Mouse (Mus musculus) gastrocnemius, adult 2 months (tissue): ENCODE results near the gene Ryr1. TPM values are rescaled to one million over a fixed set of nuclear protein-coding genes. Genes with fewer than 3 reads are reported as not detected.

ENCODE experiments used
- DNase-seq: peaks from one replicate; pipeline ENCODE4 v3.0.0; 2022
- H3K27ac ChIP-seq: fragments of 200-600 bp; 2 replicates; pipeline ENCODE4 v1.8.1; 2022; ENCODE audit warnings: mild to moderate bottlenecking
- H3K4me3 ChIP-seq: fragments of 200-600 bp; 2 replicates; pipeline ENCODE4 v1.8.1; 2022; ENCODE audit warnings: mild to moderate bottlenecking, moderate library complexity
- CTCF ChIP-seq: fragments of 200-600 bp; IDR thresholded peaks from 2 replicates; pipeline ENCODE4 v1.8.1; 2022; ENCODE audit warnings: antibody characterized with exemption, mild to moderate bottlenecking, moderate library complexity
- intact Hi-C: fragments of 180-260 bp; cut with DNase I; formaldehyde crosslinking; loops from one replicate; pipeline ENCODE4 v1.15.1; 2025
- total RNA-seq, 2 experiments: library from RNA; stranded (reverse); gene quantifications; 2 replicates each; pipeline ENCODE4 v1.2.3; 2021

Ryr1 gene
- total RNA-seq, 2 experiments from 2014 or later, result 1,499 to 2,077 TPM

GRCm38 (mm10) chr7:29134693-29135386, 9.9 kb upstream of the Ryr1 start, which contains the start of gene Rasgrp4:
Gene Rasgrp4, plus strand, starts transcription at chr7:29134851.
- no peak for DNase-seq
- H3K27ac ChIP-seq, result peak within 1 kb of the TSS; percentile 56; the same call in 1 of the 2 replicates
- peak within 1 kb of the TSS; percentile 55 for H3K4me3 ChIP-seq
- intact Hi-C loops, result no loop called here
- TF ChIP-seq CTCF, result no peak

GRCm38 (mm10) chr7:29134230-29134629, 9.3 kb upstream of the Ryr1 start:
- Histone ChIP-seq H3K4me3 (no peak overlapping the region), H3K27ac (no peak overlapping the region)
- TF ChIP-seq CTCF, result no peak
- intact Hi-C loops, result no loop called here
- DNase-seq, result no peak

GRCm38 (mm10) chr7:29128725-29129124, 3.7 kb upstream of the Ryr1 start:
- intact Hi-C loops, result no loop called here
- H3K4me3 ChIP-seq, result no peak overlapping the region
- no peak overlapping the region for H3K27ac ChIP-seq
- no peak for DNase-seq
- TF ChIP-seq CTCF, result peak; percentile 64

- Histone ChIP-seq H3K27ac (peak overlapping the region; percentile 97), H3K4me3 (peak overlapping the region; percentile 87; the same call in 1 of the 2 replicates)
- DNase-seq, result peak; percentile 81
- peak; percentile 84 for TF ChIP-seq CTCF
- intact Hi-C loops, result no loop called here
These were observed 1.4 kb upstream of the Ryr1 start for GRCm38 (mm10) chr7:29126173-29126915.

- intact Hi-C loops, result loop anchor here (2.0 kb wide), 1 partner anchor 55 kb away; no protein-coding TSS in a partner anchor
- DNase-seq, result peak; percentile 93
- peak overlapping the region; percentile 87 for H3K4me3 ChIP-seq
- no peak for TF ChIP-seq CTCF
- peak overlapping the region; percentile 97 for H3K27ac ChIP-seq
These were observed 1.2 kb downstream of the Ryr1 start for GRCm38 (mm10) chr7:29123531-29124358.

GRCm38 (mm10) chr7:29122821-29123220, 2.2 kb downstream of the Ryr1 start:
- intact Hi-C loops, result no loop called here
- DNase-seq, result no peak
- H3K27ac ChIP-seq, result peak overlapping the region; percentile 97
- TF ChIP-seq CTCF, result no peak
- H3K4me3 ChIP-seq, result peak overlapping the region; percentile 72

- TF ChIP-seq CTCF, result no peak
- peak overlapping the region; percentile 97 for H3K27ac ChIP-seq
These were observed 5.5 kb downstream of the Ryr1 start for GRCm38 (mm10) chr7:29119526-29119925.

GRCm38 (mm10) chr7:29118142-29118851, 6.7 kb downstream of the Ryr1 start:
- peak overlapping the region; percentile 72 for H3K4me3 ChIP-seq
- intact Hi-C loops, result no loop called here
- DNase-seq, result peak; percentile 42
- peak overlapping the region; percentile 97 for H3K27ac ChIP-seq
- TF ChIP-seq CTCF, result no peak

More at GRCm38 (mm10) chr7:29119526-29119925, 5.5 kb downstream of the Ryr1 start:
- intact Hi-C loops, result no loop called here
- peak overlapping the region; percentile 72 for H3K4me3 ChIP-seq
- DNase-seq, result peak; percentile 38

- intact Hi-C loops, result no loop called here
- DNase-seq, result peak; percentile 73
- Histone ChIP-seq H3K4me3 (peak overlapping the region; percentile 50), H3K27ac (peak overlapping the region; percentile 72)
- TF ChIP-seq CTCF, result no peak
These were observed 15.7 kb downstream of the Ryr1 start for GRCm38 (mm10) chr7:29108992-29109955.

GRCm38 (mm10) chr7:29101286-29102017, 23.5 kb downstream of the Ryr1 start:
- no peak for TF ChIP-seq CTCF
- H3K4me3 ChIP-seq, result no peak overlapping the region
- H3K27ac ChIP-seq, result no peak overlapping the region
- intact Hi-C loops, result no loop called here
- no peak for DNase-seq
